24 mouse cellular contexts compared by ENCODE assay signal in the genomic region with DNA sequence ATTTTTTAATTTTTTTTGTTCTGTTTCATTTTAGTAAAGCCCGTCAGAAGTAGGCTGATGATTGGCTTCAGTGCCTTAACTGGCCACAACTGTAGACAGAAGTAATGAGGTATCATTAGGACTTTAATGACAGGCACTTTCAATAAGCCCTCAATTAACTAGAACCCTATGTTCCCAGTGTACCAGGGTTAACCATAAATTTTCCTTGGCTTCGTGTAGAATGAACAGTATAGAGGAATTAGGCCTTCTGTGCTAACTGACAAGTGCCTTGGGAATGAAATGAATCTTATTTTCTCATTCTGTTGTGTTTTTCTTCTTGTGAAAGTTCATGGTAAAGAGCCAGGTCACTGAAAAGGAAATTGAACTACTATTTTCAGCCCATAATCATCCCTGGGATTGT. TPM values are rescaled to one million over a fixed set of nuclear protein-coding genes. Genes with fewer than 3 reads are reported as not detected.
DNase-seq lines count a peak whose midpoint lies in the region; ATAC-seq and TF ChIP-seq lines count a peak whose summit lies in the region.
"Had no signal": no experiment of that assay in that cellular context is flagged by ENCODE, and none has a peak within 500 bp of the region (broad histone marks: within the 10 kb centered on the region; RNA-seq: fewer than 3 reads in every experiment).

No protein-coding gene starts in this region.

- no peak for TF ChIP-seq POLR2A in brain, embryonic 14.5 days (IDR thresholded peaks at IDR 0.05; ENCODE audit: borderline replicate concordance, extremely low read depth, insufficient read depth, insufficient read length, poor library complexity, severe bottlenecking)

- no peak overlapping the region for H3K4me2 ChIP-seq in forebrain, embryonic 12.5 days
- no peak overlapping the region for H3K4me2 ChIP-seq in forebrain, postnatal 0 days (ENCODE audit: low read depth)
- H3K4me2 ChIP-seq in limb, embryonic 12.5 days, result no peak overlapping the region
- H3K4me2 ChIP-seq: hindbrain, embryonic 12.5 days had no signal

- no peak overlapping the region for H3K4me3 ChIP-seq in forebrain, embryonic 12.5 days (replicated peaks)
- H3K4me3 ChIP-seq in forebrain, postnatal 0 days (ENCODE audit: low read depth, low read length), result no peak overlapping the region
- H3K4me3 ChIP-seq in limb, embryonic 12.5 days (replicated peaks), result no peak overlapping the region
- H3K4me3 ChIP-seq: erythroblast, embryonic 14.5 days; heart, embryonic 10.5 days; hindbrain, embryonic 12.5 days had no signal

- WGBS in forebrain, embryonic 12.5 days, result 55% methylated on average over 2 of the region's 2 CpGs
- WGBS in forebrain, postnatal 0 days, result 33% methylated on average over 2 of the region's 2 CpGs
- WGBS in limb, embryonic 12.5 days, result 17% methylated on average over 2 of the region's 2 CpGs

- no peak overlapping the region for H3K9ac ChIP-seq in forebrain, embryonic 12.5 days
- H3K9ac ChIP-seq in forebrain, postnatal 0 days, result no peak overlapping the region
- no peak overlapping the region for H3K9ac ChIP-seq in limb, embryonic 12.5 days (replicated peaks)
- H3K9ac ChIP-seq: hindbrain, embryonic 12.5 days had no signal

- H3K9me3 ChIP-seq in forebrain, embryonic 12.5 days, result no peaks in the 10 kb centered on the region
- no peaks in the 10 kb centered on the region for H3K9me3 ChIP-seq in forebrain, postnatal 0 days (ENCODE audit: low read length)
- H3K9me3 ChIP-seq in limb, embryonic 12.5 days, result no peaks in the 10 kb centered on the region
- H3K9me3 ChIP-seq: heart, embryonic 10.5 days; hindbrain, embryonic 12.5 days had no signal

- H3K4me1 ChIP-seq in forebrain, embryonic 12.5 days, result no peaks in the 10 kb centered on the region
- no peaks in the 10 kb centered on the region for H3K4me1 ChIP-seq in forebrain, postnatal 0 days (ENCODE audit: insufficient read depth)
- H3K4me1 ChIP-seq in limb, embryonic 12.5 days (replicated peaks), result peaks cover 13% of the 10 kb centered on the region
- H3K4me1 ChIP-seq: heart, embryonic 10.5 days; hindbrain, embryonic 12.5 days had no signal

- H3K27me3 ChIP-seq in forebrain, embryonic 12.5 days, result no peaks in the 10 kb centered on the region
- H3K27me3 ChIP-seq in forebrain, postnatal 0 days (ENCODE audit: insufficient read depth, low read length), result no peaks in the 10 kb centered on the region
- no peaks in the 10 kb centered on the region for H3K27me3 ChIP-seq in limb, embryonic 12.5 days
- H3K27me3 ChIP-seq: hindbrain, embryonic 12.5 days had no signal

- H3K36me3 ChIP-seq in forebrain, embryonic 12.5 days (replicated peaks), result no peaks in the 10 kb centered on the region
- H3K36me3 ChIP-seq in forebrain, postnatal 0 days (ENCODE audit: insufficient read depth), result no peaks in the 10 kb centered on the region
- H3K36me3 ChIP-seq in limb, embryonic 12.5 days, result no peaks in the 10 kb centered on the region
- H3K36me3 ChIP-seq: heart, embryonic 10.5 days; hindbrain, embryonic 12.5 days had no signal

- H3K27ac ChIP-seq in forebrain, embryonic 12.5 days, result no peak overlapping the region
- H3K27ac ChIP-seq in forebrain, postnatal 0 days (ENCODE audit: low read depth, low read length), result no peak overlapping the region
- H3K27ac ChIP-seq in limb, embryonic 12.5 days, result no peak overlapping the region
- H3K27ac ChIP-seq: heart, embryonic 10.5 days; hindbrain, embryonic 12.5 days had no signal

- ATAC-seq in forebrain, embryonic 12.5 days (ENCODE audit: low FRiP score), result peak; percentile 51; the same call in 1 of the 2 replicates
- no peak for ATAC-seq in forebrain, postnatal 0 days
- peak; percentile 61; the same call in 1 of the 2 replicates for ATAC-seq in limb, embryonic 12.5 days (ENCODE audit: insufficient number of reproducible peaks, insufficient read depth, low FRiP score, low TSS enrichment, low read depth)
- ATAC-seq: activated CD4-positive, CD25-positive, alpha-beta regulatory T cell, adult 4 months; hindbrain, embryonic 16.5 days had no signal

- no peak for DNase-seq in forebrain, postnatal 0 days
- DNase-seq in brain, embryonic 14.5 days (ENCODE audit: low read depth), result peak; percentile 80
- peak; percentile 62 for DNase-seq in forelimb bud, embryonic 11.5 days (ENCODE audit: low read depth, low spot score)
- no peak for DNase-seq in layer of hippocampus, adult 9-11 months
- no peak for DNase-seq in heart, adult 8-10 months (ENCODE audit: low spot score)
- no peak for DNase-seq in layer of hippocampus, adult 9-10 months (ENCODE audit: low spot score)
- DNase-seq: adrenal gland, adult 2 months; adrenal gland, postnatal 25 days; cerebellum, adult 2 months; cerebellum, postnatal 10 days; embryo, embryonic 11 days; gastrocnemius, postnatal 36 days; heart, adult 11 months; heart, postnatal 10 days; heart, postnatal 4 days; kidney, adult 11 months had no signal

- TF ChIP-seq CTCF in forebrain, postnatal 0 days (IDR thresholded peaks at IDR 0.05; ENCODE audit: low read depth), result no peak
- no peak for TF ChIP-seq CTCF in brain, embryonic 14.5 days (IDR thresholded peaks at IDR 0.05; ENCODE audit: borderline replicate concordance, extremely low read depth, insufficient read depth, insufficient read length)

RNA-seq across cellular contexts. Expression of a gene that starts 18.9 kb away (rescaled TPM):
- 2.2 and 3.8 TPM in 2 replicates for polyA plus RNA-seq in forebrain, embryonic 12.5 days (2016; fragmentation: Nextera tagmentation; extraction: Ambion mirVana)
- total RNA-seq in forebrain, postnatal 0 days (2014; rRNA removed), result 28.4 and 80.6 TPM in 2 replicates
- polyA plus RNA-seq in forebrain, postnatal 0 days (2015; fragmentation: Nextera tagmentation; extraction: Ambion mirVana), result 60.0 and 67.8 TPM in 2 replicates
- polyA plus RNA-seq in brain, embryonic 14.5 days (2012; rRNA removed), result 6.7 and 20.1 TPM in 2 replicates
- 5.3 and 5.5 TPM in 2 replicates for polyA plus RNA-seq in limb, embryonic 12.5 days (2016; fragmentation: Nextera tagmentation; extraction: Ambion mirVana)
- total RNA-seq in heart, adult 8-10 months (2022), result under 1 TPM in 3 of 4 experiments, not detected in 1; 0.30 to 0.80 (median 0.37) TPM
- polyA plus RNA-seq: erythroblast, embryonic 14.5 days had no signal

RNA-seq across cellular contexts. Expression of a gene that starts 43.3 kb away (rescaled TPM):
- 12.5 and 14.4 TPM in 2 replicates for polyA plus RNA-seq in forebrain, embryonic 12.5 days (2016; fragmentation: Nextera tagmentation; extraction: Ambion mirVana)
- total RNA-seq in forebrain, postnatal 0 days (2014; rRNA removed), result 19.8 and 25.4 TPM in 2 replicates
- 4.0 and 6.2 TPM in 2 replicates for polyA plus RNA-seq in forebrain, postnatal 0 days (2015; fragmentation: Nextera tagmentation; extraction: Ambion mirVana)
- 33.5 TPM in 2 replicates for polyA plus RNA-seq in brain, embryonic 14.5 days (2012; rRNA removed)
- 30.7 and 32.8 TPM in 2 replicates for polyA plus RNA-seq in limb, embryonic 12.5 days (2016; fragmentation: Nextera tagmentation; extraction: Ambion mirVana)
- 10 to 100 TPM; 17.0 to 18.9 (median 18.2) TPM for total RNA-seq in heart, adult 8-10 months (2022)
- total RNA-seq: MEL had no signal
- polyA plus RNA-seq: erythroblast, embryonic 14.5 days had no signal

Comparison
In these comparisons a context has a peak if more than half of its experiments do, and no peak if none do; other contexts are left out.
1. DNase-seq: peak in brain, embryonic 14.5 days (single experiment) and forelimb bud, embryonic 11.5 days (single experiment); none in forebrain, postnatal 0 days (single experiment), layer of hippocampus, adult 9-11 months (single experiment), heart, adult 8-10 months (single experiment) and layer of hippocampus, adult 9-10 months (single experiment).